Mouse (Mus musculus): ENCODE measurements at regions not wholly inside any gene's neighbourhood (a gene's known extent, or its start where the extent isn't known, plus 50 kb on each side); places are given as distances from the start of the nearest gene placed in this dataset.

GRCm38 (mm10) chr10:96685991-96686601 lies 69.3 kb downstream of the Btg1 start:
- H3K27ac ChIP-seq (ENCODE audit: poor library complexity, severe bottlenecking), result no peak overlapping the region
- H3K9ac ChIP-seq, result no peak overlapping the region
- no peak overlapping the region for H3K4me3 ChIP-seq
- H3K4me1 ChIP-seq (replicated peaks), result peaks cover 21% of the 10 kb centered on the region
- H3K36me3 ChIP-seq, result no peaks in the 10 kb centered on the region
- ATAC-seq (ENCODE audit: insufficient number of reproducible peaks, low FRiP score), result no peak
- 79% methylated on average over 5 of the region's 5 CpGs for WGBS
- H3K4me2 ChIP-seq, result no peak overlapping the region
- H3K27me3 ChIP-seq (replicated peaks), result no peaks in the 10 kb centered on the region
- H3K9me3 ChIP-seq (replicated peaks), result no peaks in the 10 kb centered on the region

- ATAC-seq (ENCODE audit: insufficient number of reproducible peaks, low FRiP score), result peak; percentile 67; the same call in 1 of the 2 replicates
- Histone ChIP-seq H3K4me2 (no peak overlapping the region), H3K27me3 (replicated peaks) (no peaks in the 10 kb centered on the region), H3K36me3 (no peaks in the 10 kb centered on the region), H3K27ac (ENCODE audit: poor library complexity, severe bottlenecking) (no peak overlapping the region), H3K4me3 (no peak overlapping the region), H3K9ac (no peak overlapping the region), H3K4me1 (replicated peaks) (peaks cover 21% of the 10 kb centered on the region), H3K9me3 (replicated peaks) (no peaks in the 10 kb centered on the region)
- 62% methylated on average over 6 of the region's 6 CpGs for WGBS
Measured at GRCm38 (mm10) chr10:96686659-96687440, 70.0 kb downstream of the Btg1 start.

- ATAC-seq (ENCODE audit: insufficient number of reproducible peaks, low FRiP score), result no peak
- Histone ChIP-seq H3K9me3 (replicated peaks) (no peaks in the 10 kb centered on the region), H3K4me3 (no peak overlapping the region), H3K9ac (no peak overlapping the region), H3K4me2 (no peak overlapping the region), H3K27ac (ENCODE audit: poor library complexity, severe bottlenecking) (no peak overlapping the region), H3K27me3 (replicated peaks) (no peaks in the 10 kb centered on the region), H3K4me1 (replicated peaks) (peaks cover 21% of the 10 kb centered on the region), H3K36me3 (no peaks in the 10 kb centered on the region)
- 94% methylated on average over 1 of the region's 1 CpGs for WGBS
Measured at GRCm38 (mm10) chr10:96687441-96687772, 70.6 kb downstream of the Btg1 start.

- Histone ChIP-seq H3K4me1 (replicated peaks) (peaks cover 26% of the 10 kb centered on the region), H3K9me3 (replicated peaks) (no peaks in the 10 kb centered on the region), H3K9ac (no peak overlapping the region), H3K36me3 (no peaks in the 10 kb centered on the region), H3K27ac (ENCODE audit: poor library complexity, severe bottlenecking) (peak overlapping the region; percentile 79), H3K27me3 (replicated peaks) (no peaks in the 10 kb centered on the region), H3K4me3 (no peak overlapping the region), H3K4me2 (no peak overlapping the region)
- ATAC-seq (ENCODE audit: insufficient number of reproducible peaks, low FRiP score), result no peak
- WGBS, result 35% methylated on average over 11 of the region's 11 CpGs
Measured at GRCm38 (mm10) chr10:96689976-96690867, 73.4 kb downstream of the Btg1 start.

GRCm38 (mm10) chr10:96690868-96691302 lies 74.1 kb downstream of the Btg1 start:
- Histone ChIP-seq H3K4me3 (no peak overlapping the region), H3K9me3 (replicated peaks) (no peaks in the 10 kb centered on the region), H3K27ac (ENCODE audit: poor library complexity, severe bottlenecking) (peak overlapping the region; percentile 79), H3K4me1 (replicated peaks) (peaks cover 26% of the 10 kb centered on the region), H3K9ac (no peak overlapping the region), H3K4me2 (no peak overlapping the region), H3K36me3 (no peaks in the 10 kb centered on the region), H3K27me3 (replicated peaks) (no peaks in the 10 kb centered on the region)
- WGBS, result 49% methylated on average over 2 of the region's 2 CpGs
- ATAC-seq (ENCODE audit: insufficient number of reproducible peaks, low FRiP score), result no peak

- H3K9ac ChIP-seq, result no peak overlapping the region
- peaks cover 22% of the 10 kb centered on the region for H3K4me1 ChIP-seq (replicated peaks)
- H3K27ac ChIP-seq (ENCODE audit: poor library complexity, severe bottlenecking), result no peak overlapping the region
- no peak overlapping the region for H3K4me3 ChIP-seq
- H3K4me2 ChIP-seq, result no peak overlapping the region
- ATAC-seq (ENCODE audit: insufficient number of reproducible peaks, low FRiP score), result no peak
- no peaks in the 10 kb centered on the region for H3K36me3 ChIP-seq
- 83% methylated on average over 6 of the region's 6 CpGs for WGBS
- no peaks in the 10 kb centered on the region for H3K27me3 ChIP-seq (replicated peaks)
- no peaks in the 10 kb centered on the region for H3K9me3 ChIP-seq (replicated peaks)
Measured at GRCm38 (mm10) chr10:96691319-96691870, 74.6 kb downstream of the Btg1 start.

GRCm38 (mm10) chr10:96692821-96693220 lies 76.0 kb downstream of the Btg1 start:
- ATAC-seq (ENCODE audit: insufficient number of reproducible peaks, low FRiP score), result no peak
- WGBS, result 82% methylated on average over 7 of the region's 7 CpGs
- H3K9me3 ChIP-seq (replicated peaks), result no peaks in the 10 kb centered on the region

GRCm38 (mm10) chr10:96693766-96694165 lies 77.0 kb downstream of the Btg1 start:
- no peaks in the 10 kb centered on the region for H3K27me3 ChIP-seq (replicated peaks)
- peaks cover 27% of the 10 kb centered on the region for H3K4me1 ChIP-seq (replicated peaks)
- H3K9ac ChIP-seq, result no peak overlapping the region
- H3K4me2 ChIP-seq, result no peak overlapping the region
- H3K4me3 ChIP-seq, result no peak overlapping the region
- no peak overlapping the region for H3K27ac ChIP-seq (ENCODE audit: poor library complexity, severe bottlenecking)
- ATAC-seq (ENCODE audit: insufficient number of reproducible peaks, low FRiP score), result no peak
- WGBS, result 80% methylated on average over 6 of the region's 6 CpGs
- H3K36me3 ChIP-seq, result no peaks in the 10 kb centered on the region
- no peaks in the 10 kb centered on the region for H3K9me3 ChIP-seq (replicated peaks)

More at GRCm38 (mm10) chr10:96692821-96693220, 76.0 kb downstream of the Btg1 start:
- H3K9ac ChIP-seq, result no peak overlapping the region
- H3K36me3 ChIP-seq, result no peaks in the 10 kb centered on the region
- H3K4me3 ChIP-seq, result no peak overlapping the region
- H3K4me2 ChIP-seq, result no peak overlapping the region
- peaks cover 24% of the 10 kb centered on the region for H3K4me1 ChIP-seq (replicated peaks)
- H3K27me3 ChIP-seq (replicated peaks), result no peaks in the 10 kb centered on the region
- no peak overlapping the region for H3K27ac ChIP-seq (ENCODE audit: poor library complexity, severe bottlenecking)

- Histone ChIP-seq H3K4me3 (no peak overlapping the region), H3K9ac (no peak overlapping the region), H3K27me3 (replicated peaks) (no peaks in the 10 kb centered on the region), H3K36me3 (no peaks in the 10 kb centered on the region), H3K9me3 (replicated peaks) (no peaks in the 10 kb centered on the region), H3K4me2 (no peak overlapping the region), H3K27ac (ENCODE audit: poor library complexity, severe bottlenecking) (no peak overlapping the region), H3K4me1 (replicated peaks) (peaks cover 13% of the 10 kb centered on the region)
- no peak for ATAC-seq (ENCODE audit: insufficient number of reproducible peaks, low FRiP score)
- 86% methylated on average over 7 of the region's 7 CpGs for WGBS
Measured at GRCm38 (mm10) chr10:96696571-96696970, 79.8 kb downstream of the Btg1 start.

GRCm38 (mm10) chr10:96697781-96698180 lies 81.0 kb downstream of the Btg1 start:
- H3K9ac ChIP-seq, result no peak overlapping the region
- H3K4me1 ChIP-seq (replicated peaks), result peaks cover 13% of the 10 kb centered on the region
- H3K36me3 ChIP-seq, result no peaks in the 10 kb centered on the region
- 40% methylated on average over 3 of the region's 3 CpGs for WGBS
- no peaks in the 10 kb centered on the region for H3K9me3 ChIP-seq (replicated peaks)
- ATAC-seq (ENCODE audit: insufficient number of reproducible peaks, low FRiP score), result no peak
- H3K4me2 ChIP-seq, result no peak overlapping the region
- H3K27ac ChIP-seq (ENCODE audit: poor library complexity, severe bottlenecking), result peak overlapping the region; percentile 66
- H3K4me3 ChIP-seq, result no peak overlapping the region
- no peaks in the 10 kb centered on the region for H3K27me3 ChIP-seq (replicated peaks)

GRCm38 (mm10) chr10:96706656-96707055 lies 89.8 kb downstream of the Btg1 start:
- 85% methylated on average over 4 of the region's 4 CpGs for WGBS
- H3K4me2 ChIP-seq, result no peak overlapping the region

More at GRCm38 (mm10) chr10:96706656-96707055, 89.8 kb downstream of the Btg1 start:
- Histone ChIP-seq H3K36me3 (no peaks in the 10 kb centered on the region), H3K4me1 (replicated peaks) (peaks cover 18% of the 10 kb centered on the region), H3K27me3 (replicated peaks) (no peaks in the 10 kb centered on the region), H3K9me3 (replicated peaks) (no peaks in the 10 kb centered on the region), H3K9ac (no peak overlapping the region), H3K27ac (ENCODE audit: poor library complexity, severe bottlenecking) (no peak overlapping the region), H3K4me3 (no peak overlapping the region)
- ATAC-seq (ENCODE audit: insufficient number of reproducible peaks, low FRiP score), result no peak

Data from heart, embryonic 12.5 days (tissue).